Mouse (Mus musculus) megakaryocyte progenitor cell, adult 5-6 weeks (primary cell): ENCODE data around the gene Glyctk. TPM values are rescaled to one million over a fixed set of nuclear protein-coding genes. Genes with fewer than 3 reads are reported as not detected.
A peak's percentile ranks its signal among the peaks of the same experiment; 100 is the strongest.

ENCODE experiments used
- ATAC-seq: replicated peaks from 2 replicates; pipeline ENCODE4 v1.8.0; 2016; ENCODE audit warnings: mild to moderate bottlenecking, moderate TSS enrichment, inconsistent platforms; ENCODE audit not compliant: poor library complexity
- total RNA-seq, 2 experiments: library from RNA; stranded (forward) in 1 of 2; stranded (reverse) in 1 of 2; fragments of 157-497, 149-512 nt in 1 of 2; fragments of 200-1000 nt in 1 of 2; gene quantifications; 2 replicates each; pipeline versions ENCODE4 v1.2.3 to v1.2.4; 2015 to 2017

Glyctk gene
- total RNA-seq, 2 experiments from 2014 or later: 0.37 to 1.2 TPM

DNA sequence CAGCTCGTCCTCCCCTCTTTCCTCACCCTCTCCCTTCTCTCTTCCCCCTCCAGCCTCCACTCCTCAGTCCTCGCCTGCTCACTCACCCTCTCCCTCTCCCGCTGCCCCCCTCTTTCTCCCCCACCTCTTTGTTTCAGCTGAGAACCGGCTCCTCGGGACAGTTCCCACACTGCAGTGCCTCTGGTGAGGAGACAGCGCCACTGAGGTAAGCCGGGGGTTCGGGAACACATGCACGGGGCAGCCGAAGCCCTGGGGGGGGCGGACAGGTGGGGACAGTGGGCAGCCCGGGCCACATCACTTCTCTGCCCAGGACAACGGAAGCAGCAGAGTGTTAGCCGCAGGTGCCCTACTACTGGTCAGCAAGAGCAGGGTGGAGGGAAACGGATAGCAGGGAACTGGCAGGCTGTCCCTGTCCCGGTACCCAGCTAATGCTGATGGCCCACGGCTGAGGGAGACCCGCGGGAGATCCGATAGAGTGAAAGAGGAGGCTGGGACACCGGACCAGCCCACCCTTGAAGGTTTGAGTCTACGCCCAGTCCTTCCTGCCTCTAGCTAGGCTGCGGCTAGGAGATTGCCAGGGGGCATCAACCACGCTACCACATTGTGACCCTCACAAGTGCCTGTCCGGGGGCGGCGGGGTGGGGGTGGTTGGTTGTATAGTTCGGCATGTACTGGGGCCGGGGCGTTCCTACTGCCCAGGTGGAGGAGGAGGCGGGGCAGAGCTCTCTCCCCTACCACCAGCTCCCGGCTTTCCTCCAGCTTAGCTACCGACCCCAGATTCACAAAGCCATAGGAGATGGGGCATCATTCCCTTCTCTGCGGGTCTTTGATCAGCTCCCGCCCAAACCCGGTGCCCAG, 9.2 kb downstream of the Glyctk start:
- peak; percentile 13; the same call in 1 of the 2 replicates for ATAC-seq

DNA sequence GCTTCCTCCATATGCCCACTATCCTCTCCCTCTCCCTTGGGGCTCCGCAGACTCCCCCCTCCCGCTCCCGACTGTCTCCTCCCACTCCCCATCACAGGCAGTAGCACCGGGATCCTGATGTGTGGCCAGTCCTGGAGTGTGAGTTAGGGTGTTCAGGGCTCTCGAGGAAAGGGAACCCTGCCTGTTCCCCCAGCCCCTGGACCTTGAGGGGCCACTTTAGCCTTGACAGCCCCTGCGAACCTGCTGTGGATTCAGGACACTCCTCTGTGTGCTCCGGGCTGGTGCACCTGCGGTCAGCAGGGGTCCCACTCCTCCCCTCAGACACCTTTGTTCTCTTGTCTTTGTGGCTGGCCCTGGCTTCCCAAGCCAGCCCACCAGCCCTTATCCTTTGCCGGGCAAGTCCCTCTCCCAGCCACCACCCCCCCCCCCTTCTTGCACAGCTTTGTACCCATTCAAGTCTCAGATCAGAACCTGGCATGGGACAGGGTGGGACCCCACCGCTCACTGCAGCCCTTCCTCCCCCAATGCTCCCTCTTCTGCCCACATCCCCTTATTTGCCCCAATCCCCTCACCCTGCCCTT, 10.0 kb downstream of the Glyctk start:
- no peak for ATAC-seq

GRCm38 (mm10) chr9:106147281-106147680, 10.7 kb downstream of the Glyctk start:
- peak; percentile 88 for ATAC-seq

- ATAC-seq: no peak
Observed at GRCm38 (mm10) chr9:106145582-106145981, 12.4 kb downstream of the Glyctk start.

GRCm38 (mm10) chr9:106144176-106144575, 13.8 kb downstream of the Glyctk start:
- ATAC-seq: no peak

DNA sequence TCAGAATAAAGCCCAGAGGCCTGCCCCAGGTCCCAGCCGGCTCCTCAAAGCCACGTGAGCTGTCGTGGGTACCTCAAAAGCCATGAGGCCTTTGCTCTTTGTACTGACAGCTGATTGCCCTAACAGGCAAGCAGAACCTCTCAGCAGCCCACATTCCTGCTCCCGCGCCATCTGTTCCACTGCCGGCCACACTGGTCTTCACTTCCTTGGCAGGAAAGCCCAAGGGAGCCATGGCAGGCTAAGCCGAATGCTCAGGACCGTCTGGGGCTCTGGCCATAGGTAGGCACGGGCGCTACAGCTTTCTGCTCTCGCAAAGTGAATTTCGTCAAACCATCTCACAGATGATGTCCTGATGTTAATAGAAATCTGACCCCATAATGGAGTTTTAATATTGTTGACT, 16.0 kb downstream of the Glyctk start:
- no peak for ATAC-seq

GRCm38 (mm10) chr9:106139763-106140162, 18.2 kb downstream of the Glyctk start:
- ATAC-seq: no peak

DNA sequence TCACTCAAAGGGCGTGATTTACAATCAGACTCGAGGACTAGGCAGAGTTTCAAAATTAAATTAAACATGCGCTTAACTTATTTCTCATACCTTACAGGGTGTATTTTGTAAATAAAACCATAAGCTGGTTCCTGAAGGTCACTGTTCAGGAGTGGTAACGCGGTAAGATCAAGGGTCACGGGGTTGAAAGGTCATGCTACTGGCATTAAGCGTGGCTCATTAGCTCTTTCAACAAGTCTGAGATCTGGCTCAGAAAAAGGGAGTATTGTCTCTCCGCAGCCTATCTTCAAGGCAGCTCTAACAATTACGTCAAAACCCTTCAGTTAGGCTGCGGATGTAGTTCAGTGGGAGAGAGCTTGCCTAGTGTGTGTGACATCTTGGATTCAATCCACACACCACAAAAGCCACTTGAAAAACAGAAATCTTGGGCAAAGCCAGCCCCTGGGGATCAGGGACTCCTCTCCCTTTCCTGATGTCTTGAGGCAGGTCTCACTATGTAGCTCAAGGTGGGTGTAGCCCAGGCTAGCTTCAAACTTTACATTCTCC, 20.2 kb downstream of the Glyctk start:
- ATAC-seq: no peak

DNA sequence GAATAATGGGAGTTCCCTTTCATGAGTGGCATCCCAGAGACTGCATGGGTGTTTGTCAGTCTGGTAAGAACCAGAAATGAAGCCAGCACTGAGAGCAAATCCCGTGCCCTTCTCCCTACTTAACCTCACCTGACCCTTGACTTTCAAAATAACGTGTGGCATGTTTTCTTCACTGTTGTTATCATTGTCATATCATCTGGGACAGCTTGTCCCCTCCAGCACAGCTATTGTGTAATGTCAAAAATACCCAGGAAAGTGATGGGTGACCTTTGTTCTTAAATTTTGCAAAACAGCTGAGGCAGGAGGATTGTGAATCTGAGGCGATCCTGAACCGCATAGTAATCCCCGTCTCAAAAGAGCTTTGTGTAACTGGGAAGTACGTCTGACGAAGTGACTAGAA, 27.7 kb downstream of the Glyctk start:
- ATAC-seq: no peak

GRCm38 (mm10) chr9:106129072-106129471, 28.9 kb downstream of the Glyctk start:
- 0 out of 2 replicates have a peak, but pooled peaks have one; percentile 31 for ATAC-seq

DNA sequence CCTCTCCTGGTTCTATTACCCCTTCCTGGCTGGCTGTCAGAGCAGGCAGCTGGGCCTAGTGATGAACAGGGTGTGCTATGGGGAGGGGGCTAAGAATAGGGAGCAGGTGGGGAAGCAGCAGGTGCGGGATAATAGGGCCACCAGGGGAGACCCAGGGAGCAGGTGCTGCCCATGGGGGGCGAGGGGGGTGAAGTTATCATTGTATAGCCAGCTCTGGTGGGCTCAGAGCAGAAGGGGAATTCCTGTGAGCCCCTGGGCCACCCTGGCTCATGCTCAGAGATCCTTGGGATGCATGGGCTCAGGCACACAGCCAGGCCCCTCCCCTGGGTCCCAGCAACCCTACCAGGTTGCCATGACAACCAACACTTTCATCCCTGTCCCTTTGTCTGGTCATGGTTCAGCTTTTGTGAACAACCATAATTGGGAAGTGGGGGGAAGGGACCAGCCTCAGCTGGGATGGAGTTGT, 31.1 kb downstream of the Glyctk start:
- no peak for ATAC-seq

DNA sequence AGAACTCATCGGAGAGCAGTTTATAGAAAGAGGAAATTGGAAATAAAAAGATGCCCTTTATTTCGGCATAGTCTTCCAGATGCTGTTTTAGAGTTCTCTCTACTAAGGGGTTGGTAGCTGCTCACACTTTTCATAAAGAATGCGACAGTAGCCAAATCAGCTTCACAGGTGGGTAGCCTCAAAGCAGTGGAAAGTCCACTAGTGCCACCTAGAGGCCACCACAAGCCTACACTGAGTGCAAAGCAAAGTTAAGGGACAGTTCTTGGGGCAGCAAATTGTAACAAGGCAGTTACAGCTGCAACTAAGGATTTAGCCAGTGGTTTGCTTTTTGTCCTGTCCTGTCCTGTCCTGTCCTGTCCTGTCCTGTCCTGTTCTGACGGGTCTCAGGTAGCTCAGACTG, 34.3 kb downstream of the Glyctk start:
- peak; percentile 75 for ATAC-seq

DNA sequence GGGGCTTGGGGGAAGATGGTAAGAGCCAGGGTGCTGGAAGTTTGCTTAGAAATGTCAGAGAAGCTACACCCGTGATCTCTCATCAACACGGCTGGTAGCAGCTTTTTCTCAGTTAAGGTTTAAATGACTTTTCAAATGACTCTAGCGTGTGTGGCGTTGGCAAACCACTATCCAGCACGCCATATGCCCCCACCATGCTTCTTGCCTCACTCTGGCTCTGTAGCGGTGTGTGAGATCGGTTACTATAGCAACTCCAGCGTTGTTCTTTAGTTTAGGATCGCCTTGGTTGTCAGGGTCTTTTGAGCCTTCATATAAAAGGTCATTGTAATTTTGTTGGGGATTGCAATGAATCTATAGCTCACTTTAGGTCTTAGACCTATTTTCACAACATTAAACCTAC, 38.9 kb downstream of the Glyctk start:
- no peak for ATAC-seq

DNA sequence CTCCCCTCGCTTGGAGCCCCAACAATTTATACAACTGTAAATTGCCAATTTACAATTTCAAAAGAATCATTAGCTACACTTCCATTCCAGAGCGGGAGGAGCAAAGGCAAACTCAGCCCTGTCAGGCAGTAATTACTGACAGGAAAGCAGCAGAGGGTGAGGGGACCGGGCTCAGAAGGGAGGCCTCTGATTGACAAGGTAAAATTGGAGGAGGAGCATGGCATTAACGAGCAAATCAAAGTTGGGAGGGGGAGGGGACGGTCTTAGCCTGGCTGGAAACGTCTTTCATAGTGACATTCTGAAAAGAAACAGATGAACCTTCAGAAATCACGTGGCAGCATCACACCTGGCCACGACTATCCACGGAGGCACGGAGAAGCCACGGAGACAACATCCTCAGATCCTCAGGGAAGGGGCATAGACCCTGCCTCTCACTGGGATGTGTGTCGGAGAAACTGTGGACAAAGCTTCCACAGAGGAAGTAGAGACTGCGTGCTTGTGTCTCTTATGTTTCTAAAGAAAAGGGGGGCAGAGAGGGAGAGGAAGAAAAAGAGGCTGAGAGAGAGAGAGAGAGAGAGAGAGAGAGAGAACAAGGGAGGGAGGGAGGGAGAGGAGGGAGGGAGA, 42.0 kb downstream of the Glyctk start:
- no peak for ATAC-seq

GRCm38 (mm10) chr9:106112770-106113423, 45.0 kb downstream of the Glyctk start:
- peak; percentile 77 for ATAC-seq

- ATAC-seq: no peak
Observed at GRCm38 (mm10) chr9:106106241-106106640, 51.7 kb downstream of the Glyctk start.

- no peak for ATAC-seq
Observed at GRCm38 (mm10) chr9:106104401-106104800, 53.5 kb downstream of the Glyctk start.
